Mouse (Mus musculus) C2C12 (cell line): Measurements from ENCODE around the gene Dmrt3. TPM values are rescaled to one million over a fixed set of nuclear protein-coding genes. Genes with fewer than 3 reads are reported as not detected.

Experiments used
- H3K27me3 ChIP-seq: one replicate; pipeline ENCODE4 v1.6.1; 2011; ENCODE audit not compliant: control insufficient read depth, insufficient read depth, insufficient read length
- H3K36me3 ChIP-seq: one replicate; pipeline ENCODE4 v1.6.1; 2011; ENCODE audit not compliant: control insufficient read depth, insufficient read depth
- H3K4me3 ChIP-seq: one replicate; pipeline ENCODE4 v1.5.1; 2011; ENCODE audit warnings: mild to moderate bottlenecking, control low read depth; ENCODE audit not compliant: poor library complexity, insufficient read depth, severe bottlenecking
- H3K79me2 ChIP-seq: one replicate; pipeline ENCODE4 v1.6.1; 2011; ENCODE audit not compliant: control insufficient read depth, insufficient read depth
- H3K79me3 ChIP-seq: one replicate; pipeline ENCODE4 v1.6.1; 2011; ENCODE audit warnings: low read depth, control low read depth
- H3ac ChIP-seq: one replicate; pipeline ENCODE3; 2011; ENCODE audit warnings: low read depth; ENCODE audit not compliant: control insufficient read depth, insufficient read length
- CEBPB ChIP-seq: IDR thresholded peaks from one replicate; pipeline ENCODE4 v1.6.1; 2011; ENCODE audit warnings: low read depth, mild to moderate bottlenecking, control low read depth, moderate library complexity
- CTCF ChIP-seq: IDR thresholded peaks from one replicate; pipeline ENCODE4 v1.5.1; 2011; ENCODE audit not compliant: control insufficient read depth, insufficient read depth, insufficient read length
- FOSL1 ChIP-seq: IDR thresholded peaks from one replicate; pipeline ENCODE4 v1.8.0; 2011; ENCODE audit warnings: mild to moderate bottlenecking, low read length; ENCODE audit not compliant: poor library complexity, insufficient read depth, severe bottlenecking
- MAX ChIP-seq: IDR thresholded peaks from one replicate; pipeline ENCODE4 v1.6.1; 2011; ENCODE audit warnings: mild to moderate bottlenecking, control low read depth
- MYOD1 ChIP-seq: IDR thresholded peaks from one replicate; pipeline ENCODE4 v1.6.1; 2011; ENCODE audit warnings: low read depth; ENCODE audit not compliant: control insufficient read depth, insufficient read length
- MYOG ChIP-seq: IDR thresholded peaks from one replicate; pipeline ENCODE4 v1.6.1; 2011; ENCODE audit not compliant: control insufficient read depth, insufficient read length; ENCODE audit errors: extremely low read depth
- USF1 ChIP-seq: IDR thresholded peaks from one replicate; pipeline ENCODE4 v1.6.1; 2011; ENCODE audit warnings: low read depth, mild to moderate bottlenecking, control low read depth, moderate library complexity
- polyA plus RNA-seq: library from polyadenylated mRNA; unstranded; fragments of >200 nt; fragmentation: generic; extraction: Trizol; gene quantifications from one replicate; pipeline ENCODE4 v1.2.1, GENCODE M21; 2012; ENCODE audit warnings: missing spikeins

Gene Dmrt3
- polyA plus RNA-seq, 1 experiment, result 0.33 TPM

DNA sequence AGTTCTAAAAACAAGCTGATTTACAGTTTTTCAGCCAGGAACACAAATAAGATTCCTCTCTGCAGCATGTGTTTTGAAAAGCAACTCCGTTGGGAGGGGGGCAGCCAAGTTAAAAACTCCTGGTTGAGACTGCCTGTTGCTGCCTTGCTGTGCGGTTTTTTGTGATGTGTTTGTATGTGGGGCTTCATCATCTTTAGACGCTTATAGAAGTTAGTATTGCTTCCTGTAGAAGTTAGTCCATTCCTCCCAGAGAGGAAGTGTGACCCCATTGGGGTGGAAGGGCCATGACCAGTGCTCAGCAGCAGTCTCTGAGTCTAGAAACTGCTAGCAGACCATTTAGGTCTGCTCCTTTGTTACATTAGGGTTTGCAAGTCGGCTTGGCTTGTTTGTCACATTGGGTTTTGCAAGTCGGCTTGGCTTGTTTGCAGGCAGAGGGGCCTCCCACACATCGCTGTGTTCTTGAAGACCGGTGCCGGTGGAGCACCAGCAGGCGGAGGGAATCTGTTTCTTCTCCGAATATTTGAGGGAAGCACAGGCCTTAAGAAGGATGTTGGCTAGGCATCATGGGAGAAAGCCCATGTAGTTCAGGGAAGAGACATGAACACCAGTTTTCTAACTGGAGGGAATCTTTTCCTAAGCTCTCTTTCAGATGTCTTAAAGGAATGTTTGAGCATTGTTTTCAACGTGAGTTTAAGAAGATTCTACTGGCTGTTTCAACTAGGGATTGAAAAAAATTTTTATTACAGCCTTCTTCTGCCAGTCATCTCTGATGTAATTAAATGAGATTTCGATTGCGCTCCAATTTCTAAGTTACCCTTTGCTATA is 3.6 kb downstream of the Dmrt3 start:
- Histone ChIP-seq H3K79me3 (no peaks in the 10 kb centered on the region), H3K4me3 (no peak overlapping the region), H3K36me3 (no peaks in the 10 kb centered on the region), H3K79me2 (no peaks in the 10 kb centered on the region), H3K27me3 (peaks cover 42% of the 10 kb centered on the region), H3ac (no peak overlapping the region)
- TF ChIP-seq USF1 (no peak), MAX (no peak), CTCF (no peak), FOSL1 (no peak)

DNA sequence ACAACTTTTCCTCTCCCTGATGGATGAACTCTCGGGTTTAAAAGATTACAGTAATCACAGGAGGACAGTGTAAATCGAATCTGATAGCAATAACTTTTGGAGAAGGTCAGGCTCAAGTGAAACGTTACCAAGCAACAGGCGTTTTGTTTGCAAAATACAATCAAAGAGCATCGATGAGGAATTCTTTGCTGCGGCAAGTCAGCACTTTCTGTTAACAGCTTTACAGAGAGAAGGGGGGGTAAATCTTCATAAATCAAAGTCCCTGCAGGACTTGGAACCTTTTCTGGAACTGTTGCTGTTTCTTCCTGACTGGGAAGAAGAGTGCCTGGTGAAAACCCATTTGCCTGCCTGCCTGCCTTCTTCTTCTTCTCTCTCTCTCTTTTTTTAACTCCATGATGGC is 5.8 kb downstream of the Dmrt3 start:
- Histone ChIP-seq H3K27me3 (peaks cover 30% of the 10 kb centered on the region), H3K79me2 (no peaks in the 10 kb centered on the region), H3K79me3 (no peaks in the 10 kb centered on the region), H3ac (no peak overlapping the region), H3K4me3 (no peak overlapping the region), H3K36me3 (no peaks in the 10 kb centered on the region)
- TF ChIP-seq MAX (no peak), CEBPB (no peak), USF1 (no peak), MYOD1 (no peak), FOSL1 (no peak), CTCF (no peak), MYOG (no peak)

DNA sequence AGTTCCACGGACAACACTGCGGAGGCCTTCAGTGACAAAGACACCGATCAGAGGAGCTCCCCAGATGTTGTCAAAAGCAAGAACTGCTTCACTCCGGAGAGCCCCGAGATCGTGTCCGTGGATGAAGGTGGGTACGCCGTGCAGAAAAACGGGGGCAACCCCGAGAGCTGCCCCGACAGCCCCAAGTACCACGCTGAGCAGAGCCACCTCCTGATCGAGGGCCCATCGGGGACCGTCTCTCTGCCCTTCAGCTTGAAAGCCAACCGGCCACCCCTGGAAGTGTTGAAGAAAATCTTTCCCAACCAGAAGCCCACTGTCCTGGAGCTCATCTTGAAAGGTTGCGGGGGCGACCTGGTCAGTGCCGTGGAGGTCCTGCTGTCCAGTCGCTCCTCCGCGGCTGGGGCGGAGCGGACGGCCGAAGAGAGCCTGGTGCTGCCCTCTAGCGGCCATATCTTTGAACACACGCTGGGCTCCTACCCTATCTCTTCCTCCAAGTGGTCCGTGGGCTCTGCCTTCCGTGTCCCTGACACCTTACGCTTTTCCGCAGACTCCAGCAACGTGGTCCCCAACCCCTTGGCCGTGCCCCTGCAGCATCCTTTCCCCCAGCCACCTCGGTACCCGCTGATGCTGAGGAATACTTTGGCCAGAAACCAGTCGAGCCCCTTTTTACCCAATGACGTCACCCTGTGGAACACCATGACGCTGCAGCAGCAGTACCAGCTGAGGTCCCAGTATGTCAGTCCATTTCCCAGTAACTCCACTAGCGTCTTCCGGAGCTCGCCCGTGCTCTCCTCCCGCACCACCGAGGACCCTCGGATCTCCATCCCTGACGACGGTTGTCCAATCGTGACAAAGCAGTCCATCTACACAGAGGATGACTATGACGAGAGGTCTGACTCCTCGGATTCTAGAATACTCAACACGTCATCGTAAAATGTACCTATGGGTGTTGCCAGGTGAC is 12.5 kb downstream of the Dmrt3 start:
- H3ac ChIP-seq, result no peak overlapping the region

DNA sequence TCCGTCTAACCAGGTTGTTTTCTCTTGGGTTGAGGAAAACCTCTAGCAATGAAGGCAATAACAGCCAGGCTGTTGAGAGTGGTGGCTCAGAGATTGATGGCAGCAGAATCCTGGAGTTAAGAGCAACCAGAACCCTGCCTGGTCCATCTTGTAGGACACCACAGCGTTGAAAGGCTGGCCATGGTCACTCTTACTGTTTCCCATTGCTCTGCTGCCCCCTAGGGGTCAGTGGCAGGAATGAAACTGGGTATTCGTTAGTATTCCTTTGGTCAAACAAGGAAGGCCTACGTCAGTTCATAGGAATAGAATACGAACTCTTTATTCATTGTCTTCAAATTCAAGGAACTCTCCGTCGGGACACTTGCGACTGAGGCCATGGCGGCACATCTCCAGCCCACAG is 18.4 kb downstream of the Dmrt3 start:
- peaks cover 21% of the 10 kb centered on the region for H3K27me3 ChIP-seq
- no peaks in the 10 kb centered on the region for H3K36me3 ChIP-seq
- H3K4me3 ChIP-seq, result no peak overlapping the region
- H3K79me3 ChIP-seq, result no peaks in the 10 kb centered on the region
- TF ChIP-seq MAX, result no peak
- TF ChIP-seq CTCF, result peak; percentile 35
- no peaks in the 10 kb centered on the region for H3K79me2 ChIP-seq
- no peak overlapping the region for H3ac ChIP-seq

More for the DNA sequence above, 12.5 kb downstream of the Dmrt3 start:
- TF ChIP-seq USF1 (no peak), MYOG (no peak), MYOD1 (no peak), CTCF (peak; percentile 90), MAX (no peak), CEBPB (no peak), FOSL1 (no peak)
- peaks cover 28% of the 10 kb centered on the region for H3K27me3 ChIP-seq
- H3K4me3 ChIP-seq, result no peak overlapping the region
- H3K36me3 ChIP-seq, result no peaks in the 10 kb centered on the region
- no peaks in the 10 kb centered on the region for H3K79me2 ChIP-seq
- H3K79me3 ChIP-seq, result no peaks in the 10 kb centered on the region

DNA sequence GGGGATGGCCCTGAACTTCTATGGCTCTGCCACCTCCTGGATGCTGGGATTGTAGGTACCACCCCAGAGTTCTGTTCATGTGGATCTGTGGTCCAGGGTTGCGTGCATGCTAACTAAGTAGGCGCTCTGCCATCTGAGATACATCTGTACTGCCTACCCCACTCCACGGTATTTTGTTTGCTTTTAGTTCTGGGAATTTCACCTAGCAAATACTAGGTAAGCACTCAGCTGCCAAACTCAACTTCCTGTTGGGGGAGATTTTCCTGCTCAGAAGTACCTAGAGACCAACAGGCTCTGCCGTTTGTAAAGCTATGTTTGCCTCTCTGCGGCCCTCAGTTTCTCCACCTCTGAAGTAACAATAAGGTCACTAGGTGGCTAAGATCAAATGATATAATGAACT is 25.0 kb downstream of the Dmrt3 start:
- no peaks in the 10 kb centered on the region for H3K79me3 ChIP-seq

More for the DNA sequence above, 25.0 kb downstream of the Dmrt3 start:
- H3K79me2 ChIP-seq, result no peaks in the 10 kb centered on the region
- TF ChIP-seq USF1 (no peak), MYOG (no peak), CTCF (no peak), MYOD1 (no peak), MAX (no peak), FOSL1 (no peak), CEBPB (no peak)
- no peak overlapping the region for H3K4me3 ChIP-seq
- H3ac ChIP-seq, result no peak overlapping the region
- no peaks in the 10 kb centered on the region for H3K27me3 ChIP-seq
- no peaks in the 10 kb centered on the region for H3K36me3 ChIP-seq
